ENCODE assay signal across 8 mouse cellular contexts in the genomic region with DNA sequence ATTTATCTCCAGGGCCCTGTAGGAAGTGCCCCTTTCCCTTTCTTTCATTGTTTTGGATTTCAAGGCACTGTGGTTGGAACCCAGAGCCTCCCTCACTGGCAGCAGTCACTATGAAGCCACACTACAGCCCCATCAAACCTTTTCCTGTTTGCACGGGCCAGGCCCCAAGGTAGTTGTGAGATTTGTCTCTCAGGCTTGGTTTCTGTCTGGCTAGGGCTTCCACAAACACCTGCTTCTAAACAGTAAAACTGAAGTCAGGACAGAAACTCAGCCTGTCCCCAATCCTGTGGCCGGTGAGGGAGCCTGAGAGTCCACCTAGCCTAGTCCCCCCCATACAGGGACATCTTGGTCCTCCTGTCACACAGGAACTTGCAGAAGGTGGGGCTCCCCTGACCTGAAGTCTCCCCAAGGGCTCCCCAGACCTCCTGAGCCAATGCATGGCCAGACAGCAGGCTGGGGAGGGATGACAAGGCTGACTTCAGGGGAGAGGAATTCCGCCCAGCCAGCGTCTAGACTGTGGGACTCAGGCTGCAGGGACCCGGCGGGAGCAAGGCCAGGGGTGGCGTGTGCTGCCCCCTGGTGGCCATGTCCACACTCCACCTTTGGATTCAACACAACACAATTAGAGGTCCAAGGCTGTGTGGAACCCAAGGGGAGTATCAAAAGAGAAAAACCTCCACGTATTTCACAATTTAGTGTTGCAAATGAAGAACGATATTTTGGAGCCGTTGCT. TPM values are rescaled to one million over a fixed set of nuclear protein-coding genes. Genes with fewer than 3 reads are reported as not detected.
DNase-seq lines count a peak whose midpoint lies in the region; ATAC-seq lines count a peak whose summit lies in the region.

No protein-coding gene starts in this region.

- H3K27me3 ChIP-seq in limb, embryonic 13.5 days, result peaks cover 55% of the 10 kb centered on the region
- H3K27me3 ChIP-seq in midbrain, embryonic 14.5 days (ENCODE audit: control insufficient read depth, insufficient read depth, low read length), result peaks cover 23% of the 10 kb centered on the region

- H3K4me2 ChIP-seq in limb, embryonic 13.5 days (replicated peaks), result 0 out of 2 replicates have a peak overlapping the region, but pooled peaks have one; percentile 35
- H3K4me2 ChIP-seq in midbrain, embryonic 14.5 days (ENCODE audit: low read length), result no peak overlapping the region

- H3K36me3 ChIP-seq in limb, embryonic 13.5 days, result no peaks in the 10 kb centered on the region
- H3K36me3 ChIP-seq in midbrain, embryonic 14.5 days (ENCODE audit: control insufficient read depth, insufficient read depth, low read length), result no peaks in the 10 kb centered on the region

- H3K4me1 ChIP-seq in limb, embryonic 13.5 days, result peaks cover 14% of the 10 kb centered on the region
- H3K4me1 ChIP-seq in midbrain, embryonic 14.5 days (ENCODE audit: control insufficient read depth, insufficient read depth, low read length), result 0 out of 2 replicates have a peak, but pooled peaks cover 3% of the 10 kb centered on the region

- ATAC-seq in limb, embryonic 13.5 days (ENCODE audit: low FRiP score, low read depth), result peak; percentile 89
- peak; percentile 77 for ATAC-seq in midbrain, embryonic 14.5 days (ENCODE audit: low FRiP score, low TSS enrichment)

- H3K4me3 ChIP-seq in limb, embryonic 13.5 days, result peak overlapping the region; percentile 4; the same call in 1 of the 2 replicates
- H3K4me3 ChIP-seq in midbrain, embryonic 14.5 days (replicated peaks; ENCODE audit: low read depth, low read length), result no peak overlapping the region

- no peaks in the 10 kb centered on the region for H3K9me3 ChIP-seq in limb, embryonic 13.5 days
- H3K9me3 ChIP-seq in midbrain, embryonic 14.5 days (ENCODE audit: control insufficient read depth, low read length), result no peaks in the 10 kb centered on the region

- DNase-seq in layer of hippocampus, adult 11-12 months (ENCODE audit: low spot score), result peak; percentile 79
- no peak for DNase-seq in layer of hippocampus, adult 9-10 months (ENCODE audit: low spot score)
- peak; percentile 60 to 88 for DNase-seq in cerebellum, postnatal 4 days (ENCODE audit: low spot score in 2 of 2)
- peak; percentile 90 for DNase-seq in gastrocnemius, postnatal 14 days
- DNase-seq in hindlimb bud, embryonic 11.5 days (ENCODE audit: extremely low spot score, low read depth, low spot score), result peak; percentile 73
- DNase-seq in midbrain, embryonic 14.5 days, result peak; percentile 91
- DNase-seq in spleen, adult 18-20 months, result peak; percentile 61 to 79

- no peak overlapping the region; the same call in 1 of the 2 replicates for H3K9ac ChIP-seq in limb, embryonic 13.5 days
- no peak overlapping the region for H3K9ac ChIP-seq in midbrain, embryonic 14.5 days (replicated peaks; ENCODE audit: low read length)

- H3K27ac ChIP-seq in limb, embryonic 13.5 days, result peak overlapping the region; percentile 58; the same call in 1 of the 2 replicates
- no peak overlapping the region for H3K27ac ChIP-seq in midbrain, embryonic 14.5 days (replicated peaks; ENCODE audit: low read depth, low read length)

- WGBS in limb, embryonic 13.5 days, result 8% methylated on average over 10 of the region's 10 CpGs
- 11% methylated on average over 10 of the region's 10 CpGs for WGBS in midbrain, embryonic 14.5 days

- intact Hi-C loops in gastrocnemius, postnatal 14 days (cut with DNase I; ENCODE audit: low total_unique reads), result loop anchor here (1.0 kb wide), 1 partner anchor 59 kb away; no protein-coding TSS in a partner anchor

RNA-seq across cellular contexts. Expression of a gene that starts 26.9 kb away (rescaled TPM):
- 1 to 10 TPM in 1 of 2 experiments, under 1 TPM in 1; 0.44 to 1.1 TPM for total RNA-seq in gastrocnemius, postnatal 14 days (2021)
- 7.4 and 9.0 TPM in 2 replicates for polyA plus RNA-seq in limb, embryonic 13.5 days (2015; fragmentation: Nextera tagmentation; extraction: Ambion mirVana)
- 11.5 and 11.6 TPM in 2 replicates for polyA plus RNA-seq in midbrain, embryonic 14.5 days (2014; fragmentation: Nextera tagmentation; extraction: Ambion mirVana)

RNA-seq across cellular contexts. Expression of a gene that starts 37.6 kb away (rescaled TPM):
- total RNA-seq in gastrocnemius, postnatal 14 days (2021), result under 1 TPM; 0.24 to 0.72 TPM
- polyA plus RNA-seq in limb, embryonic 13.5 days (2015; fragmentation: Nextera tagmentation; extraction: Ambion mirVana), result 0.15 and 0.33 TPM in 2 replicates
- polyA plus RNA-seq in midbrain, embryonic 14.5 days (2014; fragmentation: Nextera tagmentation; extraction: Ambion mirVana), result 24.0 and 55.4 TPM in 2 replicates

RNA-seq across cellular contexts. Expression of a gene that starts 49.4 kb away (rescaled TPM):
- 10 to 100 TPM; 11.3 to 11.9 TPM for total RNA-seq in gastrocnemius, postnatal 14 days (2021)
- polyA plus RNA-seq in limb, embryonic 13.5 days (2015; fragmentation: Nextera tagmentation; extraction: Ambion mirVana), result 19.2 and 20.0 TPM in 2 replicates
- polyA plus RNA-seq in midbrain, embryonic 14.5 days (2014; fragmentation: Nextera tagmentation; extraction: Ambion mirVana), result 32.4 and 34.9 TPM in 2 replicates

RNA-seq across cellular contexts. Expression of a gene that starts 58.0 kb away (rescaled TPM):
- 10 to 100 TPM; 21.5 to 28.7 TPM for total RNA-seq in gastrocnemius, postnatal 14 days (2021)
- 32.3 and 32.7 TPM in 2 replicates for polyA plus RNA-seq in limb, embryonic 13.5 days (2015; fragmentation: Nextera tagmentation; extraction: Ambion mirVana)
- polyA plus RNA-seq in midbrain, embryonic 14.5 days (2014; fragmentation: Nextera tagmentation; extraction: Ambion mirVana), result 4.3 and 8.0 TPM in 2 replicates

Comparison
In these comparisons a context has a peak if more than half of its experiments do, and no peak if none do; other contexts are left out.
1. RNA of a gene that starts 37.6 kb away (polyA plus RNA-seq): 24.0 to 55.4 TPM in midbrain, embryonic 14.5 days; 0.15 to 0.33 TPM in limb, embryonic 13.5 days; every median in the first group is over 10 times any median in the second.